Mouse (Mus musculus) spleen, adult 2 months (tissue): ENCODE measurements around the gene Nupr1.

ENCODE experiments used
- CTCF ChIP-seq: fragments of 200-500 bp; IDR thresholded peaks from 2 replicates; pipeline ENCODE4 v1.5.1; 2011; ENCODE audit warnings: mild to moderate bottlenecking, inconsistent platforms; ENCODE audit not compliant: insufficient read depth, insufficient read length, insufficient replicate concordance; ENCODE audit errors: extremely low read depth
- POLR2A ChIP-seq: fragments of 200-500 bp; IDR thresholded peaks from 2 replicates; pipeline ENCODE4 v1.6.1; 2011; ENCODE audit warnings: low read depth, low read length, inconsistent platforms

DNA sequence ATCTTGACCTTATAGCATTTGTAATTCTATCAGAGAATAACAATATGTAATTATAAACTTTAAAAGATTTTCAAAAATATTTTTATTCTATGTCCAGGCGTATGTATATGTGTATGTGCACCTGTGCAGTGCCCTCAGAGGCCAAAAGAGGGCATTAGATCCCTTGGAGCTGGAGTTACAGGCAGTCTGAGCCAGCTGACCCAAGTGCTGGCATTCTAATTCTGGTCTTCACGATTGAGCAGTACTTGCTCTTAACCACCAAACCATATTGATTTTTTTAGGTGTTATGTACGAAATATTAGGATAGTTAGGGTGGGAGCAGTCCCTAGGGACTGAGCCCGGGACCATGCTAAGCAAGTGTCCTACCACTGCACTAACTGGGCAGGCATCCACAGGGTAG lies 17.8 kb upstream of the Nupr1 start:
- no peak for TF ChIP-seq CTCF
- no peak for TF ChIP-seq POLR2A
